Mouse (Mus musculus) kidney, postnatal 36 days (tissue): ENCODE results near the gene DXBay18.
"Not testable (repeated sequence)": the region's sequence is repeated elsewhere in the genome, so short reads cannot be mapped to it uniquely, and the experiment has no call there.

ENCODE experiments used
- DNase-seq, 2 experiments: peaks; one replicate each; pipeline ENCODE4 v3.0.0; 2021 to 2022; ENCODE audit warnings: mixed read lengths in 2 of 2

The DXBay18 gene

GRCm38 (mm10) chrX:73149350-73149749, at the start of gene DXBay18:
DXBay18 (minus strand) TSS chrX:73149450.
- not testable (repeated sequence) for DNase-seq

GRCm38 (mm10) chrX:73191934-73192333, 42.7 kb upstream of the DXBay18 start, which contains the start of gene Xlr3b:
Xlr3b (plus strand) TSS chrX:73192207.
- peak; percentile 0 to 31 for DNase-seq

DNA sequence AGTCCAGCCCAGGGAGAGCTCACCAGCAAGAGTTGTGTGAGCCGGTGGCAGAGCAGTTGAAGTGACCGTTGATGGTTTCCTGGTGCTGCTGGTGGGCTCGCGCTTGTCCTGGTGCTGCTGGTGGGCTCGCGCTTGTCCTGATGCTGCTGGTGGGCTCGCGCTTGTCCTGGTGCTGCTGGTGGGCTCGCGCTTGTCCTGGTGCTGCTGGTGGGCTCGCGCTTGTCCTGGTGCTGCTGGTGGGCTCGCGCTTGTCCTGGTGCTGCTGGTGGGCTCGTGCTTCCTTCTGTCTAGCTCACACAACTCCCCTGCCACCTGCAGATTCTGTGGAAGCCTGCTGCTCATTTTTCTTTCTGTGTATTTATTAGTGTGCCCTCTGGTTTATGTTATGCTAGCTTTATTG, 27.6 kb upstream of the DXBay18 start, which contains the start of gene Spin2d:
Gene Spin2d (minus strand): TSS at position 101 of the 400 bp plus-strand sequence.
- DNase-seq: not testable (repeated sequence)

DNA sequence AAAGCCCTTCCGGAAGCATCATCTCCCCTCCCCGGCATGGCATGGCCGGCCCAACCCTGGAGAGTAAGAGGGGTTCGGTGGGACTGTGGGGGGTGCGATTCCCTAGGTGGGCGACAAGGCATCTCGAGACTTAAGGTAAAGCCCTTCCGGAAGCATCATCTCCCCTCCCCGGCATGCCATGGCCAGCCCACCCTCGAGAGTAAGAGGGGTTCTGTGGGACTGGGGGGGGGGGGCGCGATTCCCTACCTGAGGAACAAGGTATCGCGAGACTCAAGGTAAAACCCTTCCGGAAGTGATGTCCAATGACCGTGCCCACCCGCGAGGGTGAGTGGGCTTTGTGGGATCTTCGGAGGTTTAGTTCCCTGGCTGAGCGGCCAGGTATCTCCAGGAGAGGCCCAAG, 754 bp downstream of the DXBay18 start, which contains the start of gene Xlr5b:
Gene Xlr5b (plus strand): TSS at position 301 of the 400 bp plus-strand sequence.
- not testable (repeated sequence) for DNase-seq

DNA sequence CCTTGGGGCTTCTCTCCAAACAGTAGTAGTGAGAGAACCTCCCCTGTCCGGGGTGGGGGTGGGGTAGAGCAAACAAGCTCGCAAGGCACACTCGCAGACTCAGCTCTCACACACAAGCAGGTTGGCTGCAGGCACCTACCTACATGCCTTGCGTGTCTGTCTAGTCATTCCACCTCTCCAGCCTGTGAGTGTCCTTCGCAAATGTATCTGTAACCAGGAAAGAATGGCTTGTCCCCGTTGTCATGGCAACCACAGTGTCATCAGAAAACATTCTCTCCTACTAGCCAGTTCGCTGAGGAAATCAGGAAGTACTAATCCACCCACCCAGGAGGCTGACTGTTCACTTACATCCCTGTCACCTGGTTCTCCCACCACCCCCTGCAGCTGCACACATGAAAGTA, 6.0 kb downstream of the DXBay18 start:
- DNase-seq: not testable (repeated sequence)

DNA sequence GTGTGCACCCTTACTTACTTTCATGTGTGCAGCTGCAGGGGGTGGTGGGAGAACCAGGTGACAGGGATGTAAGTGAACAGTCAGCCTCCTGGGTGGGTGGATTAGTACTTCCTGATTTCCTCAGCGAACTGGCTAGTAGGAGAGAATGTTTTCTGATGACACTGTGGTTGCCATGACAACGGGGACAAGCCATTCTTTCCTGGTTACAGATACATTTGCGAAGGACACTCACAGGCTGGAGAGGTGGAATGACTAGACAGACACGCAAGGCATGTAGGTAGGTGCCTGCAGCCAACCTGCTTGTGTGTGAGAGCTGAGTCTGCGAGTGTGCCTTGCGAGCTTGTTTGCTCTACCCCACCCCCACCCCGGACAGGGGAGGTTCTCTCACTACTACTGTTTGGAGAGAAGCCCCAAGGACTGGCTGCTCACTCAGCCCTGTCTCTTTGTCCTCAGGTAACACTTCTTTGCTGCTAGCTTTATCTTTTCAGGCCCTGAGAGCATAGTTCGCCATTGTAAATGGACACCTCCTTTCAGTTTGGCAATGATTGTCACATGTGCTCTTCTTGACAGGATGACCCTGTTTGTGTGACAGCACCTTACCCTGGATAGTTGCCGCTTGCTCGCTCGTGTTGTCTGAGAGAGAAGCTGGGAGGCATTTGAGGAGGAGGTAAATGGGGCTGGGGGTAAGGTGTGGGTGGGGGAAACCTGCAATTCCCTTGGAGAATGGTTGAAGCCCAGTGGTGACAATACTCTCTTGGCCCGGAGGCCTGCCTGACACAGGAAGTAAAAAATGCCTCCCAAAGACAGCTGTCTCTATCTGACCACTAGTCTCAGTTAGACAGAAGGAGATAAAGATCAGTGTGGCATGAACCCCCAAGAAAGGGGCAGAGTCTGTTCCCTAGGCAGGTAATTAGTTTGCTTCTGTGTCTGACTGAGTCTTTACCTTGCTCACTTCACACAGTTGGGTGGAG, 26.1 kb downstream of the DXBay18 start:
- DNase-seq: not testable (repeated sequence)

DNA sequence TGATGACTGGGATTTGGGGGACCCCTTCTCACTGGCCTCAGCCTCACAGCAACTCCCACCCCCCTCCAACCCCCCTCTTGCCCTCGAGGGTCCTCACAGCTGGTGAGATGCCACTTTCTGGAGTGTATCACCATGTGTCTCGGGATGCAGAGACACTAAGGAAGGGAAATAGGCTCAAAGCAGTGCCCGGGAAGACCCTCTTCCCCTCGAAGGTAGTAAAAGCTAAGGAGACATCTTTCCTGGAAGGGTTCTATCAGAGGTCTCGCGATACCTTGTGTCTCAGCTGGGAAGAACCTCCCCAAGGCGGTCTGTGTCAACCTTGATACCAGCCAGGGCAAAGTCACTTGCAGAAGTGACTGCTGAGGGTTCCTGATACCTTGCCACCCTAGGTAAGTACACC, 32.5 kb downstream of the DXBay18 start, which contains the start of gene Gm14685:
Gene Gm14685 (plus strand): TSS at position 301 of the 400 bp plus-strand sequence.
- not testable (repeated sequence) for DNase-seq

DNA sequence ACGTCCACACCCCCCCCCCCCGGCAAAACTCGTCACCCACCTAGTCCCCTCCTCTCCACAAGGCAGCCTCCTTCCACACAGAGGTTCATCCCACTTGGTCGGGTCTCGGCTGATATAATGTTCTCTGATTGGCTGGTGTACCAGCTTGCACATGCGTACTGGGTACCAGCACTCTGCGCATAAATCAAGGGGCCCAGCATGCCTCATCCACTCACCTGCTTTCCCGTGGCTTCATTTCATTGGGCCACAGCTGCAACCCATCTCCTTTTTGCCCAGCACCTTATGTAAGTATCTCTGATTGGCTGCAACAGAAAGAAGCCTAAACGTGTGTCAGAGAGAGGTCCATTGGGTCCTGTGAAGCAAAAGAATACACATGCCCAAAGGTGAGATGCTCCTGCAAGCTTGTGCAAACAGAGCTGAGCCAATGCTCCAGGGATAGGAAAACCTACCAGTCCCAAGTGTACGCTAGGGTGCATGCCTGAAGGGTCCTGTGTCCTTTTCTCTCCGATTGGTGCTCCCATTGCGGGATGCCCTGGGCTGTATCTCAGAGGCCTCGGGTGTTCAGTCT, 52.2 kb downstream of the DXBay18 start, which contains the start of gene Xlr3a:
Gene Xlr3a (minus strand): TSS at position 155 of the 568 bp plus-strand sequence.
- DNase-seq: peak in 1 of 2 experiments; percentile 2
